Mouse (Mus musculus): ENCODE measurements at regions not wholly inside any gene's neighbourhood (a gene's known extent, or its start where the extent isn't known, plus 50 kb on each side); places are given as distances from the start of the nearest gene placed in this dataset.

GRCm38 (mm10) chr3:150109561-150109960, 1119.2 kb upstream of the Adgrl2 start:
- WGBS = 68% methylated on average over 5 of the region's 5 CpGs
- Histone ChIP-seq H3K4me1 (ENCODE audit: control insufficient read depth, insufficient read depth, low read length) (no peaks in the 10 kb centered on the region), H3K4me3 (replicated peaks; ENCODE audit: extremely low read depth, low read depth, low read length) (no peak overlapping the region)
- no peak for DNase-seq
- TF ChIP-seq POLR2A (IDR thresholded peaks at IDR 0.05; ENCODE audit: borderline replicate concordance, extremely low read depth, low read depth, low read length) = no peak
- no peak for TF ChIP-seq CTCF (IDR thresholded peaks at IDR 0.05; ENCODE audit: insufficient read depth, low read length)

- TF ChIP-seq CTCF (IDR thresholded peaks at IDR 0.05; ENCODE audit: insufficient read depth, low read length) (no peak), POLR2A (IDR thresholded peaks at IDR 0.05; ENCODE audit: borderline replicate concordance, extremely low read depth, low read depth, low read length) (no peak)
- Histone ChIP-seq H3K4me3 (replicated peaks; ENCODE audit: extremely low read depth, low read depth, low read length) (no peak overlapping the region), H3K4me1 (ENCODE audit: control insufficient read depth, insufficient read depth, low read length) (no peaks in the 10 kb centered on the region)
- 89% methylated on average over 6 of the region's 6 CpGs for WGBS
- DNase-seq = no peak
Measured at GRCm38 (mm10) chr3:150112231-150112630, 1121.9 kb upstream of the Adgrl2 start.

- no peak for DNase-seq
- TF ChIP-seq POLR2A (IDR thresholded peaks at IDR 0.05; ENCODE audit: borderline replicate concordance, extremely low read depth, low read depth, low read length) = no peak
- no peak for TF ChIP-seq CTCF (IDR thresholded peaks at IDR 0.05; ENCODE audit: insufficient read depth, low read length)
- WGBS = 53% methylated on average over 3 of the region's 3 CpGs
- H3K4me3 ChIP-seq (replicated peaks; ENCODE audit: extremely low read depth, low read depth, low read length) = no peak overlapping the region
- H3K4me1 ChIP-seq (ENCODE audit: control insufficient read depth, insufficient read depth, low read length) = no peaks in the 10 kb centered on the region
Measured at GRCm38 (mm10) chr3:150119866-150120265, 1129.5 kb upstream of the Adgrl2 start.

GRCm38 (mm10) chr3:150146635-150147034, 1156.3 kb upstream of the Adgrl2 start:
- no peak overlapping the region for H3K4me3 ChIP-seq (replicated peaks; ENCODE audit: extremely low read depth, low read depth, low read length)
- TF ChIP-seq POLR2A (IDR thresholded peaks at IDR 0.05; ENCODE audit: borderline replicate concordance, extremely low read depth, low read depth, low read length) = no peak
- no peak for TF ChIP-seq CTCF (IDR thresholded peaks at IDR 0.05; ENCODE audit: insufficient read depth, low read length)
- no peak for DNase-seq
- WGBS = 82% methylated on average over 1 of the region's 1 CpGs
- no peaks in the 10 kb centered on the region for H3K4me1 ChIP-seq (ENCODE audit: control insufficient read depth, insufficient read depth, low read length)

- H3K4me3 ChIP-seq (replicated peaks; ENCODE audit: extremely low read depth, low read depth, low read length) = no peak overlapping the region
Measured at GRCm38 (mm10) chr3:150151152-150151822, 1160.9 kb upstream of the Adgrl2 start.

GRCm38 (mm10) chr3:150151823-150152158, 1161.4 kb upstream of the Adgrl2 start:
- Histone ChIP-seq H3K4me3 (replicated peaks; ENCODE audit: extremely low read depth, low read depth, low read length) (no peak overlapping the region), H3K4me1 (ENCODE audit: control insufficient read depth, insufficient read depth, low read length) (no peaks in the 10 kb centered on the region)
- WGBS = 70% methylated on average over 8 of the region's 8 CpGs
- no peak for DNase-seq
- TF ChIP-seq POLR2A (IDR thresholded peaks at IDR 0.05; ENCODE audit: borderline replicate concordance, extremely low read depth, low read depth, low read length) = no peak
- no peak for TF ChIP-seq CTCF (IDR thresholded peaks at IDR 0.05; ENCODE audit: insufficient read depth, low read length)

More at GRCm38 (mm10) chr3:150151152-150151822, 1160.9 kb upstream of the Adgrl2 start:
- no peak for DNase-seq
- TF ChIP-seq CTCF (IDR thresholded peaks at IDR 0.05; ENCODE audit: insufficient read depth, low read length) (no peak), POLR2A (IDR thresholded peaks at IDR 0.05; ENCODE audit: borderline replicate concordance, extremely low read depth, low read depth, low read length) (no peak)
- WGBS = 52% methylated on average over 7 of the region's 7 CpGs
- H3K4me1 ChIP-seq (ENCODE audit: control insufficient read depth, insufficient read depth, low read length) = no peaks in the 10 kb centered on the region

- WGBS = 56% methylated on average over 3 of the region's 3 CpGs
- Histone ChIP-seq H3K4me3 (replicated peaks; ENCODE audit: extremely low read depth, low read depth, low read length) (no peak overlapping the region), H3K4me1 (ENCODE audit: control insufficient read depth, insufficient read depth, low read length) (no peaks in the 10 kb centered on the region)
- no peak for DNase-seq
- TF ChIP-seq POLR2A (IDR thresholded peaks at IDR 0.05; ENCODE audit: borderline replicate concordance, extremely low read depth, low read depth, low read length) (no peak), CTCF (IDR thresholded peaks at IDR 0.05; ENCODE audit: insufficient read depth, low read length) (no peak)
Measured at GRCm38 (mm10) chr3:150152893-150153292, 1162.5 kb upstream of the Adgrl2 start.

- no peak for TF ChIP-seq POLR2A (IDR thresholded peaks at IDR 0.05; ENCODE audit: borderline replicate concordance, extremely low read depth, low read depth, low read length)
- no peak for TF ChIP-seq CTCF (IDR thresholded peaks at IDR 0.05; ENCODE audit: insufficient read depth, low read length)
- H3K4me3 ChIP-seq (replicated peaks; ENCODE audit: extremely low read depth, low read depth, low read length) = no peak overlapping the region
- no peaks in the 10 kb centered on the region for H3K4me1 ChIP-seq (ENCODE audit: control insufficient read depth, insufficient read depth, low read length)
- no peak for DNase-seq
- 79% methylated on average over 2 of the region's 2 CpGs for WGBS
Measured at GRCm38 (mm10) chr3:150185807-150186206, 1195.5 kb upstream of the Adgrl2 start.

- no peak for DNase-seq
- 45% methylated on average over 4 of the region's 4 CpGs for WGBS
- Histone ChIP-seq H3K4me1 (ENCODE audit: control insufficient read depth, insufficient read depth, low read length) (no peaks in the 10 kb centered on the region), H3K4me3 (replicated peaks; ENCODE audit: extremely low read depth, low read depth, low read length) (no peak overlapping the region)
- no peak for TF ChIP-seq POLR2A (IDR thresholded peaks at IDR 0.05; ENCODE audit: borderline replicate concordance, extremely low read depth, low read depth, low read length)
- TF ChIP-seq CTCF (IDR thresholded peaks at IDR 0.05; ENCODE audit: insufficient read depth, low read length) = no peak
Measured at GRCm38 (mm10) chr3:150193132-150193531, 1202.8 kb upstream of the Adgrl2 start.

GRCm38 (mm10) chr3:150198492-150198891, 1208.1 kb upstream of the Adgrl2 start:
- TF ChIP-seq POLR2A (IDR thresholded peaks at IDR 0.05; ENCODE audit: borderline replicate concordance, extremely low read depth, low read depth, low read length) = no peak
- TF ChIP-seq CTCF (IDR thresholded peaks at IDR 0.05; ENCODE audit: insufficient read depth, low read length) = no peak
- no peaks in the 10 kb centered on the region for H3K4me1 ChIP-seq (ENCODE audit: control insufficient read depth, insufficient read depth, low read length)
- WGBS = 37% methylated on average over 5 of the region's 5 CpGs
- no peak for DNase-seq
- H3K4me3 ChIP-seq (replicated peaks; ENCODE audit: extremely low read depth, low read depth, low read length) = no peak overlapping the region
